Mouse (Mus musculus): ENCODE data around the gene A630076J17Rik.
A peak's percentile ranks its signal among the peaks of the same experiment; 100 is the strongest.

A630076J17Rik gene

DNA sequence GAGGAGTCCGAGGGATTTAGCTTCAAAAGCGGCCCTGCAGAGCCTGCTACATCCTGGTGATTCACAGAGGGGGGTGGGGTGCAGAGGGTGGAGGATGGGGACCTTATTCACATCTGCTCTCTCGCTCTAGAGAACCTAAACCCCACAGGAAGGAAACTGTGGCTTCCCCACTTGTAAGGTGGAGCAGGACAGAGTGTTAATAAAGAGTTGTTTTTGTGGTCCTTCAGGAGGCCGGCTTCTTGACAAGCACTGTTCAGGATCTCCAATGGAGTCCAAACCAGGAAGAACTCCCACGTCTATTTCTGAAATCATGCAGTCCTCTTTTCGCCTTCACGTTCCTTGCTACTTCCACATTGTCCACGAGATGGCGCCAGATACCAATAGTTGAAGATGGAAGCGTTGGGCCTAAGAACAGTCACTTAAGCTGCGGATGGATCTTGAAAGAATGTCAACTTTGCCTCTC lies 3.0 kb downstream of the A630076J17Rik start:
- DNase-seq: peak; percentile 89

DNA sequence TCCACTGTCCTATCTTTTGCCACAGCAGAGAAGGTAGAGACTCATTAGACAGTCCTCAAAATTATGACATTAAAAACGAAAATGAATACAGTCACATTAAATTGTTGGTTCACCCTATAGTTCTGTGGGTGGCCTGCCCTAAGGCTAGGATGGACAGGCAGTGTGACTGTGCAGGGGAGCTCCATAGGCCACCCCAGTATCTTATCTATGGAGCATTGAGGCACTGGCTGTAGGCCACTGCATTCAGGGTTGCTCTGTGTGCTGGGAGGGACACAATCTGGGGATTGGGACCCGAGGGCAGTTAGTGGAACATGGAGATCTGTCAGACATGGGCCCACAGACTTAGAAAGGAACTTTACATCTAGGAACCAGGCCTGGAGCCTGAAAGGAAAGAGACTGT lies 3.5 kb downstream of the A630076J17Rik start:
- no peak for DNase-seq

DNA sequence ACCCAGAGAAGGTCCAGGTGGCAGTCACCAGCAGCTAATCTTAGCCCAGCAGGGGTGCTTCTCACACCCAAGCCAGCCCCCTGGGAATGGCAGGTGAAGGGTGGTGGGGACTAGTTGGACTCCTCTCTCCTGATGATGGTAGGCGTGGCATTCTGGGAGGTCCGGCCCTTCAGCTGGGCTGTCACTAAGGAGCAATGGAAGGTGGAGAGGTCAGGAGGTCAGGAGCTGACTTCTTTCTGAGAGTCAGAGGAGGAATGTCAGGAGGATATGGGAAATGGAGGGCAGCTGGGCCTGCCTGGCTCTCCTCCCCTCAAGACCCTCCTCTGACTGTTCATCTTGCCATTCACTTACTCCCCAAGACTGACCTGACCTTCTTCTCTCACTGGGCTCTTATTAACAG lies 7.6 kb downstream of the A630076J17Rik start:
- no peak for DNase-seq

GRCm38 (mm10) chr3:107238471-107238980 lies 8.1 kb downstream of the A630076J17Rik start:
- DNase-seq: no peak

DNA sequence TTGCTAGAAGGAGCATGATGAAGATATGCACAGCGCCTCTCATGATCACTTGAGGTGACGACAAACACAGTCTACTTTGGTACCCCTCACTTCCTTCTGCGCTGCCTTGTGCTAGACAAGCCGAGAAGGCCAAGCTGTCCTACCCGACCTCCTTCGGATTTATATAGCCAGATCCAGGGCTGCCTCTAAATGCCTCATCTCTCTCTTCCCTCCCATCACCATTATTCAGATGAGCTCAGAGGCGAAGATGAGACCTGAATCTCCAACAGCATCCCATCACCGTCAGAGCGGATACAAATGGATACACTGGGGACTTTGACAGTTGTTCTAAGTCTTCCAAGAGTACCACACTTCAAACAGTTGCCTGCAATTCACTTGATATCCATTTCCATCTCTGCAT lies 9.2 kb downstream of the A630076J17Rik start, which contains the start of gene Prok1:
Prok1 (minus strand) TSS at position 101 of the 400 bp plus-strand sequence.
- no peak for DNase-seq

GRCm38 (mm10) chr3:107241389-107242094 lies 11.1 kb downstream of the A630076J17Rik start:
- DNase-seq: no peak

DNA sequence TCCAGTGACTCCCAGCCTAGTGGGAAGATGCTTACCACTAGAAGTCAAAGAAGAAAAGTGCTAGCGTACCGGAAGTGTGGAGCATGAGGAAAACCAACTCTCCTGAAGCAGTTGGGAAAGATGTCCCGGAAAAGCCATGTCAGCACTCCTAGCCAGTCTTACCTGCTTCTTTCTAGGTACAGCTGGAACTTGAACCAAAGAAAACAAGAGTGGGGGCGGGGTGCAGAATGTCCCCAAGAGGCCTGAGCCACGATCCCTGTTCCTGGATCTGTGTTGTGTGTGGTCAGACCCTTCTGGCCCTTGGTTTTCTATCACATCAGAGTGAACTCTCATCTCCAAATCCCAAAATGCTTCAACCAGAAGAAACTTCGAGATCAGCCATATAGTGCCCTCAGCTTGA lies 16.5 kb downstream of the A630076J17Rik start:
- DNase-seq: no peak

DNA sequence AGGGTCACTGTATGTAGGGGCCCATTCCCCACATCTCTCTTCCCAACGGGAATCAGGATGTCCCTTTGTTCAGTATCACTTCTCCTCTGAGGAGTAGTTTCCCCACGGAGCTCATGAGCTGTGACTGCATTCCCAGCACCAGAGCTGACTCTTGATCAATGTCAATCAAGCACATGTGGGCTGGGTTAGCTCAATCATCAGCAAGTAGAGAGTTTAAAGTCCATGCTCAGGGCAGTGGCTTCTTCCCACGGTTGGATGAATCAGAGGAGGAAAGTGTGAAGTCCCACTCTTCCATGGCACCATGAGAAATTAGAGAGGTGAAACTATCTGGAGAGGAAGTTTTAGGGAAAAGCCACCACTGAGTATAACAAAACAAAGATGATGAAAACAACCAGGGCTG lies 18.6 kb downstream of the A630076J17Rik start:
- no peak for DNase-seq

- DNase-seq: no peak
Measured at GRCm38 (mm10) chr3:107250320-107250719, 19.9 kb downstream of the A630076J17Rik start.

DNA sequence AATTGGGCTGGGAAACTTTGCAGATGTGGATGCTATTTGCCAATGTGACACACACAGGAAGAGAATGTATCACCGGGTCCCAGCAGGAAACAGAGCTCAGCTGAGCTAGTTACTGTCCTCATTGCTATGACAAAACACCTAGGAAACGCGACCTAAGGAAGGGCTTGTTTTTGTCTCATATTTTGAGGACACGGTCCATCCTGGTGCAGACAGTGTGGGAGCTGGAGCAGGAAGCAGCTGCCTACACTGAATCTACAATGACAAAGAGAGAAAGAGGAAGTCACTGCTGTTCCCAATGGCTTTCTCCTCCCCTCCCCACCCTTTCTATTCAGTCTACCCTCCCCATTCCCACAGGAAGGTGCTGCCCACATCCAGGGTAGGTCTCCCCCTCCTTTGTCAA lies 21.6 kb downstream of the A630076J17Rik start:
- no peak for DNase-seq

DNA sequence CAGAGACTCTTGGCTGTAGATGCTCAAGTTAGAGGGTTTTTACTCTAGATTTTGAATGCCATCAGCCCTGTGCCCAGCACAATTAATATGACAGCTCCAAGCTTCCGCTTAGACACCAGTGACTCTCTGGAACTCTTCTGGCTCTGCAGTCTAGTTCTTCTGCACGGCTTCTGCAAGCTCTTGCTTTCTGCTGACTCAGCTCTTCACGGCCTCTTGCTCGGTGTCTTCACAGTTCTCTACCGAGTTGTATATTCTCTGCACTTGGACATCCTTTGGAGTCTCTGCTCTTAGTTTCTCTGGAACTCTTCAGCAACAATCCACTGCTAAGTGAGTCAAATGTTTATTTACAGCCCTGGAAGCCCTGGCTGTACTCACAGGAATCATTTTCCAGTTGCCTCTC lies 23.5 kb downstream of the A630076J17Rik start:
- DNase-seq: no peak

DNA sequence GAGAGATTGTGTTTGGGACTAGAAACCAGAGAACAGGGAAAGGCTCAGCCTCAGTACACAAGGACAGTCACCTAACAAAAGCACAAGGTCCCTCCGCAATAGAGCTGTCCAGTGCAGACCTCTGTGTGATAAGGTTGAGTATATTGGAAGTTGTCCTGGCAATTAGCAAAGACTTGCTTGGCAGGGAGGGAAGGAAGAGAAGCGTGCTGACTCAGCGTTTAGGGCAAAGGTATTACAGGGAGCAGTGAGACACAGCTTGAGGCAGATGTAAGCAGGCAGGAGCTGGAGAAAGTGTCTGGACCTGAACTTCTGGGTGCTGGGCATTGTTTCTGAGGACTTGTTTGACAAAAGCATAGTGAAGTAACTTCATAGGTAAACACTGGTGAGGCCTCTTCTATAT lies 25.6 kb downstream of the A630076J17Rik start:
- no peak for DNase-seq

GRCm38 (mm10) chr3:107256724-107257123 lies 26.3 kb downstream of the A630076J17Rik start:
- DNase-seq: no peak

GRCm38 (mm10) chr3:107257924-107258323 lies 27.5 kb downstream of the A630076J17Rik start:
- no peak for DNase-seq

- peak; percentile 60 for DNase-seq
Measured at GRCm38 (mm10) chr3:107260956-107261850, 30.8 kb downstream of the A630076J17Rik start.

GRCm38 (mm10) chr3:107261851-107262165 lies 31.4 kb downstream of the A630076J17Rik start:
- no peak for DNase-seq

- DNase-seq: no peak
Measured at GRCm38 (mm10) chr3:107266814-107267345, 36.5 kb downstream of the A630076J17Rik start.

GRCm38 (mm10) chr3:107272433-107272832 lies 42.0 kb downstream of the A630076J17Rik start:
- DNase-seq: no peak

DNA sequence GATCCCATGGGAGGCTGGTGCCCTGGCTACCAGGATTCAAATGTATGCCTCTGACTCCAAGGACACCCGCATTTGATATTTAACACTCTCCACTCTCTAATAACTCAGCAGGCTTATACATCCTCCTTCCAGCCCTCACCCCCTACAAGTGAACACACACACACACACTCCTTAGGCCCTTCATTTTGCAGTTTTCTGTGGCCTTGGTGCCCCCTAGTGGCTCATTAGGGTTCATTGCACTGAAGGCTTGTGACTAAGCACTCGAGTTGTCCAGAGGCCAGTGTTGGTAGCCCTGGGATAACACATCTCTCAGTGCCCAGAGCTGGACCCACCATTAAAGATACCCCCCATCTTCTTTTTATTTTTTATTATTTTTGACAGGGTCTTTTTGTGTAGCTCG lies 43.4 kb downstream of the A630076J17Rik start:
- peak; percentile 65 for DNase-seq

DNA sequence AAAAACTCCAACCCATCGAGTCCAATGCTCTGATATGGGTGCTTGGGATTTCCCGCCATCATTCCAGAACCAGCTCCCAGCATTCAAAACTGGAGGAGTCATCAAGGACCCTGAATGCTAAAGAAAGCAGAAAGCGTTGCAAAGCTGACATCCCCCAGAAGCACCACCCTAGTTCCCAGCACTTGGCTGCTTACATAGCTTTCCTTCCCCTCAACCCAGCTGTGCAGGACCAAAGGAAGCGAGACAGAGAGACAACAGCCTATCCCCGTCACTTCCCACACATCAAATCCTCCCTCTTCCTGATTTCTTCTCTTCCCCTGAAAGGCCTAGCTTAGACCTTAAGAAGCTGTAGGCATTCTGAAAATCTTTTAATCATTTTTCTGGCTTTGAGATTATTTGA lies 44.9 kb downstream of the A630076J17Rik start:
- no peak for DNase-seq

DNA sequence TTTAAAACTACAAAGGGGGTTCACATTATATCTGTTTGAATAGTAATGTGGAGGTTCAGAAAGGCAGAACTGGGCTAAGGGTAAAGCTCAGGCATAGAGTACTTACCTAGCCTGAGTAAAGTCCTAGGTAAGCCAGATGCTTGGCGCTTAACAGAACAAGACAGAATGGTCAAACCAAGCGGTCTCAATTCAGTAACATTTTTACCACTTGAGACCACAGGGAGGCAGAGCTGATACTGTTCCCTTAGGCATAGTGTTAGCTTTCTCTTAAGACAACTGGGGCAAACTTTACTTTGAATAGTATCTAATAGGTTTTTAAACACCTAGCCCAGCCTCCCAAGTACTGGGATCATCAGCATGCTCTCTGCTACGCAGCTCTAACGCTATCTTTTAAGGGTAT lies 45.6 kb downstream of the A630076J17Rik start:
- no peak for DNase-seq

- DNase-seq: no peak
Measured at GRCm38 (mm10) chr3:107276626-107277025, 46.2 kb downstream of the A630076J17Rik start.

GRCm38 (mm10) chr3:107278479-107279269 lies 48.3 kb downstream of the A630076J17Rik start, which contains the start of gene Lamtor5:
Gene Lamtor5 (plus strand): TSS chr3:107278858.
- DNase-seq: peak; percentile 92
